Mouse (Mus musculus) liver, adult 2 months (tissue): ENCODE data around the gene Csnk2b. TPM values are rescaled to one million over a fixed set of nuclear protein-coding genes. Genes with fewer than 3 reads are reported as not detected.

Experiments used
- DNase-seq: peaks from one replicate; pipeline ENCODE4 v3.0.0-alpha.2; 2011; ENCODE audit warnings: low read depth, low spot score; ENCODE audit errors: extremely low read depth
- H3K27ac ChIP-seq: fragments of 200-500 bp; replicated peaks from 2 replicates; pipeline ENCODE4 v1.5.1; 2012; ENCODE audit warnings: low read depth, mild to moderate bottlenecking, control low read depth, inconsistent platforms, low read length; ENCODE audit not compliant: insufficient read depth
- H3K27me3 ChIP-seq: fragments of 200-500 bp; 2 replicates; pipeline ENCODE4 v1.6.1; 2012; ENCODE audit warnings: mild to moderate bottlenecking, moderate library complexity, low read length, inconsistent platforms; ENCODE audit not compliant: control insufficient read depth, insufficient read depth
- H3K36me3 ChIP-seq: fragments of 200-500 bp; 2 replicates; pipeline ENCODE4 v1.6.1; 2012; ENCODE audit warnings: low read length, inconsistent platforms; ENCODE audit not compliant: control insufficient read depth, insufficient read depth
- H3K4me1 ChIP-seq: fragments of 200-500 bp; 2 replicates; pipeline ENCODE4 v1.6.1; 2011; ENCODE audit warnings: low read length; ENCODE audit not compliant: control insufficient read depth, insufficient read depth
- H3K4me3 ChIP-seq: fragments of 200-500 bp; 2 replicates; pipeline ENCODE4 v1.5.1; 2011; ENCODE audit warnings: low read depth, mild to moderate bottlenecking, control low read depth, low read length, moderate library complexity; ENCODE audit not compliant: insufficient read depth
- H3K79me2 ChIP-seq: fragments of 200-500 bp; 2 replicates; pipeline ENCODE4 v1.6.1; 2012; ENCODE audit warnings: inconsistent platforms, mild to moderate bottlenecking, low read length, moderate library complexity; ENCODE audit not compliant: control insufficient read depth, insufficient read depth
- H3K9ac ChIP-seq: fragments of 200-500 bp; 2 replicates; pipeline ENCODE4 v1.6.1; 2012; ENCODE audit warnings: low read depth, mild to moderate bottlenecking, control low read depth, inconsistent platforms, low read length
- CTCF ChIP-seq: fragments of 200-500 bp; IDR thresholded peaks from 2 replicates; pipeline ENCODE4 v1.5.1; 2011; ENCODE audit warnings: low read depth, low read length, control low read depth
- POLR2A ChIP-seq: fragments of 200-500 bp; IDR thresholded peaks from 2 replicates; pipeline ENCODE4 v1.6.1; 2011; ENCODE audit warnings: low read length, control low read depth; ENCODE audit not compliant: insufficient read depth; ENCODE audit errors: extremely low read depth
- WGBS: fragments of 180-500 bp; shearing (Covaris S2); methylation state at CpG from one replicate; pipeline ENCODE4 v1.1.7; 2018; 5-methylcytosine and 5-hydroxymethylcytosine counted together
- polyA plus RNA-seq: library from polyadenylated mRNA; depleted of rRNA; stranded (reverse); fragments of >200 nt; gene quantifications from 2 replicates; pipeline ENCODE4 v1.2.3, GENCODE M21; 2012
- total RNA-seq: library from RNA; depleted of rRNA; stranded (reverse); fragments of >200 nt; gene quantifications from 2 replicates; pipeline ENCODE4 v1.2.3, GENCODE M21; 2014

Gene Csnk2b
- total and polyA plus RNA-seq, 2 experiments, result 60.9 to 228 TPM

- Histone ChIP-seq H3K9ac (peak within 1 kb of the TSS; percentile 46), H3K36me3 (no peaks in the 10 kb centered on the region), H3K4me1 (0 out of 2 replicates have a peak, but pooled peaks cover 2% of the 10 kb centered on the region), H3K27ac (peak within 1 kb of the TSS; percentile 29; the same call in 1 of the 2 replicates), H3K4me3 (peak within 1 kb of the TSS; percentile 59), H3K27me3 (no peaks in the 10 kb centered on the region), H3K79me2 (no peaks in the 10 kb centered on the region)
- WGBS, result 22% methylated on average over 14 of the region's 14 CpGs
- no peak for DNase-seq
- TF ChIP-seq POLR2A, result no peak
- TF ChIP-seq CTCF, result peak; percentile 68
Measured at GRCm38 (mm10) chr17:35077786-35078233, 44.0 kb downstream of the Csnk2b start, which contains the start of gene Ly6g6d. Gene Ly6g6d (minus strand): TSS chr17:35078065.

GRCm38 (mm10) chr17:35077285-35077684 lies 44.6 kb downstream of the Csnk2b start:
- Histone ChIP-seq H3K9ac (peak overlapping the region; percentile 46), H3K27me3 (no peaks in the 10 kb centered on the region), H3K4me1 (0 out of 2 replicates have a peak, but pooled peaks cover 2% of the 10 kb centered on the region), H3K36me3 (no peaks in the 10 kb centered on the region), H3K4me3 (no peak overlapping the region; the same call in 1 of the 2 replicates), H3K79me2 (no peaks in the 10 kb centered on the region), H3K27ac (peak overlapping the region; percentile 4; the same call in 1 of the 2 replicates)
- no peak for TF ChIP-seq CTCF
- no peak for TF ChIP-seq POLR2A
- WGBS, result 53% methylated on average over 2 of the region's 2 CpGs
- no peak for DNase-seq

- peak within 1 kb of the TSS; percentile 59 for H3K4me3 ChIP-seq
- no peaks in the 10 kb centered on the region for H3K36me3 ChIP-seq
- H3K27me3 ChIP-seq, result no peaks in the 10 kb centered on the region
- no peaks in the 10 kb centered on the region for H3K79me2 ChIP-seq
- no peak for DNase-seq
- H3K9ac ChIP-seq, result peak within 1 kb of the TSS; percentile 46
- TF ChIP-seq CTCF (no peak), POLR2A (no peak)
- H3K4me1 ChIP-seq, result 0 out of 2 replicates have a peak, but pooled peaks cover 2% of the 10 kb centered on the region
- H3K27ac ChIP-seq, result peak within 1 kb of the TSS; percentile 29; the same call in 1 of the 2 replicates
- WGBS, result 57% methylated on average over 10 of the region's 10 CpGs
Measured at GRCm38 (mm10) chr17:35076507-35077176, 45.2 kb downstream of the Csnk2b start, which contains the start of gene Ly6g6e. Gene Ly6g6e (plus strand): TSS chr17:35076902.

GRCm38 (mm10) chr17:35074097-35074496 lies 47.8 kb downstream of the Csnk2b start:
- TF ChIP-seq CTCF (no peak), POLR2A (no peak)
- DNase-seq, result no peak
- Histone ChIP-seq H3K27ac (no peak overlapping the region), H3K79me2 (no peaks in the 10 kb centered on the region), H3K9ac (no peak overlapping the region), H3K36me3 (no peaks in the 10 kb centered on the region), H3K27me3 (no peaks in the 10 kb centered on the region), H3K4me1 (no peaks in the 10 kb centered on the region), H3K4me3 (no peak overlapping the region)
- whole genome bisulfite sequencing, result 83% methylated on average over 17 of the region's 17 CpGs

- H3K79me2 ChIP-seq, result no peaks in the 10 kb centered on the region
- no peaks in the 10 kb centered on the region for H3K4me1 ChIP-seq
- no peak overlapping the region for H3K27ac ChIP-seq
- TF ChIP-seq POLR2A, result no peak
- no peak for TF ChIP-seq CTCF
- no peak overlapping the region for H3K4me3 ChIP-seq
- DNase-seq, result no peak
- no peaks in the 10 kb centered on the region for H3K36me3 ChIP-seq
- 77% methylated on average over 9 of the region's 9 CpGs for WGBS
- no peak overlapping the region for H3K9ac ChIP-seq
- H3K27me3 ChIP-seq, result no peaks in the 10 kb centered on the region
Measured at GRCm38 (mm10) chr17:35071454-35071853, 50.4 kb downstream of the Csnk2b start.
